Mouse (Mus musculus): ENCODE data around the gene Hexdc. TPM values are rescaled to one million over a fixed set of nuclear protein-coding genes. Genes with fewer than 3 reads are reported as not detected.

Hexdc gene
- polyA plus RNA-seq, 1 experiment from 2014 or later = 7.3 TPM

DNA sequence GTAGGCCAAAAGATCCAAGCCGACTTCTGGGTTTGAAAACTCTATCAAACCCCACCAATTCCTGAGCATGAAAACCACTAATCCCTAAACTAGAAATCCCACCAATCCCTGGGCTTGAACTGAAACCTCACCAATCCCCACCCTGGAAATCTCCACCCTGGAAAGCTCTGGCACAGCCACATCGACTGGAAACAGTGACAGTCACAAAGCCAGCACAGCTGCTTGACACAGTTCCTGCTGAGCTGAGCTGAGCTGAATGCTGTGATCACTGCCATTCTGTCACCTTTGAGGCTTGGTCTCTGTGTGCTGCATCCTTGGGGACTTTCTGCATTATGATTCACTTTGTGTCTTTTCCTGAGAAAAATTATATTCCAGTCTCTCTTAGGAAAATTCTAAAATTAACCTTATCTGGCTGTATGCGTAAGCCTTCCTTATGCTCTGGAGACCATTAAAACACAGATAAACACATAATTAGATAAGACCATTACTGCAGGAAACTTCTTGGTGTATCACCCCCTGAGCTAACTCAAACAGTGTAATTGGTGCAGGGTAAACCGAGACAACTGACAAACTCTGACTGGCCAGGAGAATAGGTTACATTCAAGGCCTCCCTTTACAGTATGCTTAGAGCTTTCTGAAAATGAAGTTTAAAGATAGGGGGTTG is 27.5 kb downstream of the Hexdc start:
- Histone ChIP-seq H3K9me3 (ENCODE audit: control insufficient read depth) (no peaks in the 10 kb centered on the region), H3K27me3 (replicated peaks; ENCODE audit: control insufficient read depth, insufficient read depth, low read length) (no peaks in the 10 kb centered on the region), H3K4me3 (ENCODE audit: low read depth, low read length) (no peak overlapping the region), H3K4me1 (replicated peaks; ENCODE audit: control insufficient read depth, insufficient read depth, low read length) (peaks cover 14% of the 10 kb centered on the region; the same call in 1 of the 2 replicates), H3K4me2 (replicated peaks; ENCODE audit: low read depth) (no peak overlapping the region), H3K9ac (ENCODE audit: low read depth, low read length) (no peak overlapping the region), H3K36me3 (ENCODE audit: control insufficient read depth, insufficient read depth) (0 out of 2 replicates have a peak, but pooled peaks cover under 1% of the 10 kb centered on the region), H3K27ac (ENCODE audit: low read depth, low read length) (peak overlapping the region; percentile 28; the same call in 1 of the 2 replicates)
- no peak for ATAC-seq
- TF ChIP-seq CTCF (IDR thresholded peaks at IDR 0.05; ENCODE audit: low read depth) = no peak
- WGBS = 44% methylated on average over 4 of the region's 4 CpGs

DNA sequence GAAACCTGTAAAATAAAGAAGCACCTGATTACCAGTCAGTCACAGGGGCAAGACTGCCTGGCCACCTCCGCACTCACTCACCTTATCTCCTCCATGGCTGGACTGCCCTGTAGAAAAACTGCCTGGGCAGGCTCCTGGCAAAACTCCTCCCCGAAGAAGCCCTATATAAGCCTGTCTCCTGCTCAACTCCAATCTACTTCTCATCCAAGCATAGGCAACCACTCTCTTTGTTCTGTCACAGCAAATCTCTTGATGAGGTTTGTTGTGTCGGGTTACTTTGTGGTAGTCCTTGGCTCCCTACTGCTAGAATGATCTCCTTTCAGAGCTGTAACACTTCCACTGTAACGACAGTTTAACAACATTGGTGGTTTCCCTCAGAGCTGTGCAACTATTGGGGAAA is 28.5 kb downstream of the Hexdc start:
- peaks cover 14% of the 10 kb centered on the region; the same call in 1 of the 2 replicates for H3K4me1 ChIP-seq (replicated peaks; ENCODE audit: control insufficient read depth, insufficient read depth, low read length)
- WGBS = 26% methylated on average over 4 of the region's 4 CpGs
- ATAC-seq = no peak
- no peak overlapping the region for H3K27ac ChIP-seq (ENCODE audit: low read depth, low read length)
- H3K9me3 ChIP-seq (ENCODE audit: control insufficient read depth) = no peaks in the 10 kb centered on the region
- no peaks in the 10 kb centered on the region for H3K27me3 ChIP-seq (replicated peaks; ENCODE audit: control insufficient read depth, insufficient read depth, low read length)
- no peaks in the 10 kb centered on the region for H3K36me3 ChIP-seq (ENCODE audit: control insufficient read depth, insufficient read depth)
- no peak for TF ChIP-seq CTCF (IDR thresholded peaks at IDR 0.05; ENCODE audit: low read depth)
- no peak overlapping the region for H3K4me3 ChIP-seq (ENCODE audit: low read depth, low read length)
- H3K4me2 ChIP-seq (replicated peaks; ENCODE audit: low read depth) = no peak overlapping the region
- no peak overlapping the region for H3K9ac ChIP-seq (ENCODE audit: low read depth, low read length)

DNA sequence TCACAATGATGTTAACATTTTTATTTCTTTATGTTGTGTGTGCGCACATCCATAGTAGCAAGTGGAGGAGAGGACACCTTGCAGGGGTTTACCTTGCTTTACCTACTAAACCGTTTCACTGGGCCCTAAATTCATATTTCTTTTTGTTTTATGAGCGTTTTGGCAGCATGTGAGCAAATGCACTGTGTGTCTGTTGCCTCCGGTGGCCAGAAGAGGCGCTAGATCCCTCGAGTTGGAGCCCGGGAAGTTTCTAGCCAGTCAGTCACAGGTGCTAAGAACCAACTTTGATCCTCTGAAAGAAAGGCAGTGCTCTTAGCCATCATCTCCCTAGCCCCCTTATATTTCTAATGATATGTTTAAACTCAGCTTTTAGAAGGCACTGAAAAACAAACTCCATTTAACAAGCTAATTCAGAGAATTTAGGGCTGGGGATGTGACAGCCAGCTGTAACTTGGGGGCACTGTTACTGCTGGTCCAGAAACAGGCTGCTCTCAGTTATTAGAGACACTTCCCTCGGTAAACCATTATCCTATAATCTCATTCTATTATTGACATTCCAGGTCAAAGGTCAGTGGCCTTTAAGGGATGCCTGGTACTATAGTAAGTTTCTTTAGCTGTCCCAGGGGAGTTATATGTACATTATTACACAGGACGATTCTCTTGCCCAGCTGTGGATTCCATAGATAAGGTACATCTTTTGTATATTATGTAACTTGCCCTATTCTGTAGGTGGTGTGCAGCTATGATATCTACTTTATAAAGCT is 31.4 kb downstream of the Hexdc start:
- no peak for ATAC-seq
- no peak overlapping the region for H3K9ac ChIP-seq (ENCODE audit: low read depth, low read length)
- H3K36me3 ChIP-seq (ENCODE audit: control insufficient read depth, insufficient read depth) = peaks cover 10% of the 10 kb centered on the region; the same call in 1 of the 2 replicates
- WGBS = 20% methylated on average over 9 of the region's 9 CpGs
- H3K9me3 ChIP-seq (ENCODE audit: control insufficient read depth) = no peaks in the 10 kb centered on the region
- peaks cover 11% of the 10 kb centered on the region; the same call in 1 of the 2 replicates for H3K4me1 ChIP-seq (replicated peaks; ENCODE audit: control insufficient read depth, insufficient read depth, low read length)
- H3K27me3 ChIP-seq (replicated peaks; ENCODE audit: control insufficient read depth, insufficient read depth, low read length) = no peaks in the 10 kb centered on the region
- TF ChIP-seq CTCF (IDR thresholded peaks at IDR 0.05; ENCODE audit: low read depth) = peak; percentile 76
- H3K27ac ChIP-seq (ENCODE audit: low read depth, low read length) = no peak overlapping the region
- H3K4me2 ChIP-seq (replicated peaks; ENCODE audit: low read depth) = peak overlapping the region; percentile 61
- no peak overlapping the region for H3K4me3 ChIP-seq (ENCODE audit: low read depth, low read length)

GRCm38 (mm10) chr11:121236564-121237344 is 32.5 kb downstream of the Hexdc start, which contains the start of gene Narf:
TSS of gene Narf (plus strand) at chr11:121237253.
- peak within 1 kb of the TSS; percentile 95 for H3K27ac ChIP-seq (ENCODE audit: low read depth, low read length)
- TF ChIP-seq CTCF (IDR thresholded peaks at IDR 0.05; ENCODE audit: low read depth) = peak; percentile 86
- peak within 1 kb of the TSS; percentile 80 for H3K4me2 ChIP-seq (replicated peaks; ENCODE audit: low read depth)
- H3K4me1 ChIP-seq (replicated peaks; ENCODE audit: control insufficient read depth, insufficient read depth, low read length) = peaks cover 11% of the 10 kb centered on the region; the same call in 1 of the 2 replicates
- peak within 1 kb of the TSS; percentile 66 for H3K4me3 ChIP-seq (ENCODE audit: low read depth, low read length)
- H3K36me3 ChIP-seq (ENCODE audit: control insufficient read depth, insufficient read depth) = peaks cover 21% of the 10 kb centered on the region; the same call in 1 of the 2 replicates
- no peaks in the 10 kb centered on the region for H3K9me3 ChIP-seq (ENCODE audit: control insufficient read depth)
- peak; percentile 99 for ATAC-seq
- WGBS = under 1% methylated on average over 50 of the region's 50 CpGs
- peak within 1 kb of the TSS; percentile 60 for H3K9ac ChIP-seq (ENCODE audit: low read depth, low read length)
- H3K27me3 ChIP-seq (replicated peaks; ENCODE audit: control insufficient read depth, insufficient read depth, low read length) = no peaks in the 10 kb centered on the region

- peak; percentile 65 for TF ChIP-seq CTCF (IDR thresholded peaks at IDR 0.05; ENCODE audit: low read depth)
- peak; percentile 37 for ATAC-seq
- peaks cover 28% of the 10 kb centered on the region; the same call in 1 of the 2 replicates for H3K36me3 ChIP-seq (ENCODE audit: control insufficient read depth, insufficient read depth)
These were observed 33.3 kb downstream of the Hexdc start for GRCm38 (mm10) chr11:121237345-121238128.

More at GRCm38 (mm10) chr11:121237345-121238128, 33.3 kb downstream of the Hexdc start:
- Histone ChIP-seq H3K4me3 (ENCODE audit: low read depth, low read length) (peak overlapping the region; percentile 66), H3K27me3 (replicated peaks; ENCODE audit: control insufficient read depth, insufficient read depth, low read length) (no peaks in the 10 kb centered on the region), H3K4me1 (replicated peaks; ENCODE audit: control insufficient read depth, insufficient read depth, low read length) (peaks cover 11% of the 10 kb centered on the region; the same call in 1 of the 2 replicates), H3K9ac (ENCODE audit: low read depth, low read length) (peak overlapping the region; percentile 60), H3K27ac (ENCODE audit: low read depth, low read length) (peak overlapping the region; percentile 83), H3K9me3 (ENCODE audit: control insufficient read depth) (no peaks in the 10 kb centered on the region), H3K4me2 (replicated peaks; ENCODE audit: low read depth) (peak overlapping the region; percentile 80)
- WGBS = 2% methylated on average over 28 of the region's 28 CpGs
